Mouse (Mus musculus) CH12.LX (cell line): ENCODE results near the gene Ccdc40. TPM values are rescaled to one million over a fixed set of nuclear protein-coding genes. Genes with fewer than 3 reads are reported as not detected.
A peak's percentile ranks its signal among the peaks of the same experiment; 100 is the strongest.

Source experiments
- DNase-seq: peaks from one replicate; pipeline ENCODE4 v3.0.0-alpha.2; 2013; ENCODE audit errors: extremely low read depth
- H3K27ac ChIP-seq: 2 replicates; pipeline ENCODE4 v1.5.1; 2012; ENCODE audit warnings: low read depth, mild to moderate bottlenecking, control low read depth, moderate library complexity; ENCODE audit not compliant: insufficient read depth
- H3K27me3 ChIP-seq: replicated peaks from 2 replicates; pipeline ENCODE3; 2012; ENCODE audit warnings: inconsistent platforms
- H3K36me3 ChIP-seq, 2 experiments: replicated peaks in 1 of 2; 2 replicates each; pipeline versions ENCODE3 to v1.6.1; 2012; ENCODE audit warnings: inconsistent platforms in 1 of 2, low read length in 1 of 2, mild to moderate bottlenecking in 1 of 2, mixed read lengths in 1 of 2, moderate library complexity in 1 of 2; ENCODE audit not compliant: control insufficient read depth in 1 of 2, insufficient read depth in 1 of 2
- H3K4me1 ChIP-seq, 2 experiments: 2 replicates each; pipeline ENCODE4 v1.6.1; 2012; ENCODE audit warnings: inconsistent platforms in 1 of 2, moderate library complexity in 1 of 2; ENCODE audit not compliant: insufficient read depth in 2 of 2, control insufficient read depth in 1 of 2
- H3K4me2 ChIP-seq: 2 replicates; pipeline ENCODE4 v1.6.1; 2012; ENCODE audit warnings: low read depth, mild to moderate bottlenecking, control low read depth; ENCODE audit not compliant: poor library complexity, insufficient read depth, severe bottlenecking
- H3K4me3 ChIP-seq, 3 experiments: fragments of 150-350 bp in 1 of 3; sonication (generic) in 1 of 3; replicated peaks in 1 of 3; 2 replicates each; pipeline versions ENCODE3 to v1.5.1; 2011 to 2012; ENCODE audit warnings: low read depth in 2 of 3, low read length in 2 of 3, mild to moderate bottlenecking in 2 of 3, moderate library complexity in 2 of 3, control low read depth in 1 of 3, improper control_type of control experiment in 1 of 3, inconsistent platforms in 1 of 3, mixed read lengths in 1 of 3; ENCODE audit not compliant: poor library complexity in 1 of 3
- H3K79me2 ChIP-seq: replicated peaks from 2 replicates; pipeline ENCODE4 v1.6.1; 2012; ENCODE audit warnings: mild to moderate bottlenecking, moderate library complexity; ENCODE audit not compliant: control insufficient read depth, poor library complexity, insufficient read depth, severe bottlenecking; ENCODE audit errors: extremely low read depth
- H3K9ac ChIP-seq: 2 replicates; pipeline ENCODE4 v1.6.1; 2012; ENCODE audit warnings: low read depth, mild to moderate bottlenecking, control low read depth, moderate library complexity; ENCODE audit not compliant: insufficient read depth
- H3K9me3 ChIP-seq: replicated peaks from 2 replicates; pipeline ENCODE3; 2012; ENCODE audit warnings: low read length, inconsistent platforms, mixed read lengths
- BHLHE40 ChIP-seq: IDR thresholded peaks from 2 replicates; pipeline ENCODE4 v1.6.1; 2011; ENCODE audit warnings: mild to moderate bottlenecking, low read depth, low read length, improper control_type of control experiment
- CHD2 ChIP-seq: IDR thresholded peaks from 2 replicates; pipeline ENCODE4 v1.6.1; 2011; ENCODE audit warnings: low read length, improper control_type of control experiment
- CTCF ChIP-seq, 2 experiments: IDR thresholded peaks in 1 of 2; conservative IDR thresholded peaks in 1 of 2; 2 replicates each; pipeline ENCODE4 v1.5.1; 2011 to 2012; ENCODE audit warnings: low read depth in 2 of 2, low read length in 2 of 2, improper control_type of control experiment in 1 of 2, inconsistent platforms in 1 of 2, mild to moderate bottlenecking in 1 of 2, moderate library complexity in 1 of 2
- ELF1 ChIP-seq: IDR thresholded peaks from 2 replicates; pipeline ENCODE4 v1.6.1; 2014; ENCODE audit warnings: low read depth, mild to moderate bottlenecking, inconsistent platforms, low read length, improper control_type of control experiment
- EP300 ChIP-seq: IDR thresholded peaks from 2 replicates; pipeline ENCODE4 v1.6.1; 2011; ENCODE audit warnings: low read length, improper control_type of control experiment
- GABPA ChIP-seq: IDR thresholded peaks from 2 replicates; pipeline ENCODE4 v1.6.1; 2012; ENCODE audit warnings: low read depth, low read length, improper control_type of control experiment, inconsistent platforms; ENCODE audit not compliant: insufficient replicate concordance
- HCFC1 ChIP-seq: IDR thresholded peaks from 2 replicates; pipeline ENCODE4 v1.6.1; 2012; ENCODE audit warnings: low read depth, mild to moderate bottlenecking, inconsistent platforms, low read length, improper control_type of control experiment
- IRF4 ChIP-seq: IDR thresholded peaks from 2 replicates; pipeline ENCODE4 v1.6.1; 2014; ENCODE audit warnings: low read depth, mild to moderate bottlenecking, inconsistent platforms, low read length, improper control_type of control experiment
- JUN ChIP-seq: IDR thresholded peaks from 2 replicates; pipeline ENCODE4 v1.6.1; 2011; ENCODE audit warnings: low read depth, mild to moderate bottlenecking, low read length, improper control_type of control experiment, moderate library complexity; ENCODE audit not compliant: insufficient read depth
- JUND ChIP-seq: conservative IDR thresholded peaks from 2 replicates; pipeline ENCODE4 v1.6.1; 2011; ENCODE audit warnings: low read depth, low read length, improper control_type of control experiment
- KAT2A ChIP-seq: IDR thresholded peaks from 2 replicates; pipeline ENCODE4 v1.6.1; 2012; ENCODE audit warnings: low read length, improper control_type of control experiment, inconsistent platforms; ENCODE audit not compliant: insufficient replicate concordance
- MAFK ChIP-seq: IDR thresholded peaks from 2 replicates; pipeline ENCODE4 v1.6.1; 2011; ENCODE audit warnings: low read length, improper control_type of control experiment; ENCODE audit not compliant: insufficient replicate concordance
- MAX ChIP-seq: IDR thresholded peaks from 2 replicates; pipeline ENCODE4 v1.6.1; 2011; ENCODE audit warnings: low read length, improper control_type of control experiment
- MAZ ChIP-seq: IDR thresholded peaks from 2 replicates; pipeline ENCODE4 v1.6.1; 2012; ENCODE audit warnings: low read depth, mild to moderate bottlenecking, inconsistent platforms, low read length, improper control_type of control experiment, moderate library complexity
- MYC ChIP-seq: IDR thresholded peaks from 2 replicates; pipeline ENCODE4 v1.6.1; 2011; ENCODE audit warnings: low read depth, mild to moderate bottlenecking, improper control_type of control experiment, low read length
- NELFE ChIP-seq: IDR thresholded peaks from 2 replicates; pipeline ENCODE4 v1.6.1; 2011; ENCODE audit warnings: low read depth, low read length, improper control_type of control experiment
- NRF1 ChIP-seq: IDR thresholded peaks from 2 replicates; pipeline ENCODE4 v1.6.1; 2014; ENCODE audit warnings: low read depth, mild to moderate bottlenecking, inconsistent platforms, low read length, improper control_type of control experiment, moderate library complexity
- POLR2A ChIP-seq: IDR thresholded peaks from 2 replicates; pipeline ENCODE4 v1.6.1; 2011; ENCODE audit warnings: low read depth, mild to moderate bottlenecking, improper control_type of control experiment, low read length
- POLR2AphosphoS2 ChIP-seq: IDR thresholded peaks from 2 replicates; pipeline ENCODE4 v1.6.1; 2011; ENCODE audit warnings: low read depth, low read length, improper control_type of control experiment
- RAD21 ChIP-seq: IDR thresholded peaks from 2 replicates; pipeline ENCODE4 v1.6.1; 2011; ENCODE audit warnings: low read depth, mild to moderate bottlenecking, low read length, improper control_type of control experiment, moderate library complexity
- RCOR1 ChIP-seq: conservative IDR thresholded peaks from 2 replicates; pipeline ENCODE4 v1.6.1; 2012; ENCODE audit warnings: low read depth, mild to moderate bottlenecking, inconsistent platforms, low read length, improper control_type of control experiment
- SMC3 ChIP-seq: IDR thresholded peaks from 2 replicates; pipeline ENCODE4 v1.6.1; 2011; ENCODE audit warnings: low read depth, low read length, improper control_type of control experiment
- TBP ChIP-seq: conservative IDR thresholded peaks from 2 replicates; pipeline ENCODE4 v1.6.1; 2011; ENCODE audit warnings: low read depth, low read length, improper control_type of control experiment
- TCF12 ChIP-seq: IDR thresholded peaks from 2 replicates; pipeline ENCODE4 v1.6.1; 2014; ENCODE audit warnings: low read depth, mild to moderate bottlenecking, inconsistent platforms, low read length, improper control_type of control experiment
- UBTF ChIP-seq: IDR thresholded peaks from 2 replicates; pipeline ENCODE4 v1.6.1; 2012; ENCODE audit warnings: low read depth, mild to moderate bottlenecking, inconsistent platforms, low read length, improper control_type of control experiment, moderate library complexity
- USF1 ChIP-seq: IDR thresholded peaks from 2 replicates; pipeline ENCODE4 v1.6.1; 2014; ENCODE audit warnings: low read depth, mild to moderate bottlenecking, inconsistent platforms, low read length, improper control_type of control experiment
- USF2 ChIP-seq: conservative IDR thresholded peaks from 2 replicates; pipeline ENCODE4 v1.6.1; 2011; ENCODE audit warnings: low read depth, low read length, improper control_type of control experiment
- ZC3H11A ChIP-seq: IDR thresholded peaks from 2 replicates; pipeline ENCODE4 v1.6.1; 2012; ENCODE audit warnings: low read depth, mild to moderate bottlenecking, inconsistent platforms, low read length, improper control_type of control experiment
- ZKSCAN1 ChIP-seq: IDR thresholded peaks from 2 replicates; pipeline ENCODE4 v1.6.1; 2012; ENCODE audit warnings: low read depth, inconsistent platforms, low read length, improper control_type of control experiment, borderline replicate concordance
- ZMIZ1 ChIP-seq: IDR thresholded peaks from 2 replicates; pipeline ENCODE4 v1.6.1; 2012; ENCODE audit warnings: low read depth, mild to moderate bottlenecking, inconsistent platforms, low read length, improper control_type of control experiment
- ZNF384 ChIP-seq: IDR thresholded peaks from 2 replicates; pipeline ENCODE4 v1.6.1; 2012; ENCODE audit warnings: low read depth, low read length, improper control_type of control experiment, inconsistent platforms
- dilution Hi-C: fragments of 300-500 bp; cut with MboI; formaldehyde crosslinking; loops from 2 replicates; pipeline ENCODE4 v1.14.3; 2020; ENCODE audit warnings: low sequenced_read_pairs; ENCODE audit not compliant: extremely low pct_unique_long_range_greater_than_20kb, extremely low pct_ligation_motif_present
- in situ Hi-C: fragments of 300-500 bp; cut with MboI; formaldehyde crosslinking; loops from 3 replicates; pipeline ENCODE4 v1.14.3; 2019; ENCODE audit warnings: low sequenced_read_pairs, low pct_ligation_motif_present, low pct_unique_long_range_greater_than_20kb, mixed read lengths
- polyA plus RNA-seq: library from polyadenylated mRNA; unstranded; fragments of >175 nt; gene quantifications from 2 replicates; pipeline ENCODE4 v1.2.1, GENCODE M21; 2012; ENCODE audit warnings: low read depth; ENCODE audit not compliant: insufficient read length
- total RNA-seq, 2 experiments: library from RNA; depleted of rRNA; stranded (reverse); fragments of 300-350 nt in 1 of 2; fragments of >200 nt in 1 of 2; gene quantifications; 2 replicates each; pipeline ENCODE4 v1.2.3; 2012 to 2014

Gene Ccdc40
- total and polyA plus RNA-seq, 3 experiments = 0.97 to 1.4 (median 1.3) TPM

- no peak overlapping the region for H3K9ac ChIP-seq
- no peak overlapping the region for H3K4me2 ChIP-seq
- no peak for DNase-seq
- in situ Hi-C loops (no loop called here), dilution Hi-C loops (no loop called here)
- TF ChIP-seq JUND = no peak
- TF ChIP-seq NRF1 = no peak
- no peak; the same call in 1 of the 2 replicates for TF ChIP-seq RAD21
- no peak for TF ChIP-seq MAFK
- no peak for TF ChIP-seq POLR2A
- no peak for TF ChIP-seq KAT2A
- 0 out of 2 replicates have a peak, but pooled peaks have one; percentile 3 for TF ChIP-seq SMC3
- TF ChIP-seq ELF1 = no peak
- TF ChIP-seq JUN = no peak
- no peak for TF ChIP-seq NELFE
- no peak for TF ChIP-seq IRF4
- no peak for TF ChIP-seq HCFC1
- no peak for TF ChIP-seq TBP
- peak in 1 of 2 experiments; percentile 29; a peak in 2 of 4 replicates for TF ChIP-seq CTCF (conservative IDR thresholded peaks at IDR 0.05 in 1 of 2, IDR thresholded peaks at IDR 0.05 in 1 of 2; ENCODE audit: low read depth in 2 of 2, low read length in 2 of 2)
- no peak for TF ChIP-seq RCOR1
- no peak overlapping the region for H3K27ac ChIP-seq
- no peaks in the 10 kb centered on the region for H3K4me1 ChIP-seq
- H3K27me3 ChIP-seq = peaks cover 74% of the 10 kb centered on the region
- no peaks in the 10 kb centered on the region for H3K9me3 ChIP-seq
- no peaks in the 10 kb centered on the region for H3K79me2 ChIP-seq
- no peak overlapping the region for H3K4me3 ChIP-seq
- H3K36me3 ChIP-seq = peaks cover 2% of the 10 kb centered on the region in 2 experiments
Observed at GRCm38 (mm10) chr11:119215038-119215904, 13.1 kb upstream of the Ccdc40 start.

GRCm38 (mm10) chr11:119215905-119216507 is 12.4 kb upstream of the Ccdc40 start:
- Histone ChIP-seq H3K4me2 (no peak overlapping the region), H3K27ac (no peak overlapping the region)

More at GRCm38 (mm10) chr11:119215905-119216507, 12.4 kb upstream of the Ccdc40 start:
- dilution Hi-C loops = no loop called here
- no peak for TF ChIP-seq RCOR1
- no peak for TF ChIP-seq ZMIZ1
- TF ChIP-seq HCFC1 = no peak
- no peak for TF ChIP-seq USF2
- TF ChIP-seq UBTF = no peak
- no peak for TF ChIP-seq TCF12
- TF ChIP-seq POLR2AphosphoS2 = no peak
- TF ChIP-seq IRF4 = no peak
- TF ChIP-seq MYC = no peak
- TF ChIP-seq ZKSCAN1 = no peak
- TF ChIP-seq CHD2 = no peak
- no peak for TF ChIP-seq MAZ
- no peak for TF ChIP-seq ZNF384
- no peak for TF ChIP-seq NELFE
- no peak for TF ChIP-seq ZC3H11A
- TF ChIP-seq EP300 = no peak
- TF ChIP-seq USF1 = no peak
- no peak for TF ChIP-seq GABPA
- TF ChIP-seq MAX = no peak
- TF ChIP-seq BHLHE40 = no peak
- TF ChIP-seq, all 38 proteins: peak for 0
- Histone ChIP-seq H3K36me3 (peaks cover 2% of the 10 kb centered on the region in 2 experiments), H3K4me3 (no peak overlapping the region), H3K9ac (no peak overlapping the region), H3K79me2 (no peaks in the 10 kb centered on the region), H3K27me3 (peaks cover 75% of the 10 kb centered on the region), H3K4me1 (no peaks in the 10 kb centered on the region), H3K9me3 (no peaks in the 10 kb centered on the region)
- in situ Hi-C loops = no loop called here
- DNase-seq = no peak
